Mouse (Mus musculus): Measurements from ENCODE around the gene Atg16l2. TPM values are rescaled to one million over a fixed set of nuclear protein-coding genes. Genes with fewer than 3 reads are reported as not detected.

Atg16l2 gene
- polyA plus RNA-seq, 1 experiment, result 28.5 TPM

DNA sequence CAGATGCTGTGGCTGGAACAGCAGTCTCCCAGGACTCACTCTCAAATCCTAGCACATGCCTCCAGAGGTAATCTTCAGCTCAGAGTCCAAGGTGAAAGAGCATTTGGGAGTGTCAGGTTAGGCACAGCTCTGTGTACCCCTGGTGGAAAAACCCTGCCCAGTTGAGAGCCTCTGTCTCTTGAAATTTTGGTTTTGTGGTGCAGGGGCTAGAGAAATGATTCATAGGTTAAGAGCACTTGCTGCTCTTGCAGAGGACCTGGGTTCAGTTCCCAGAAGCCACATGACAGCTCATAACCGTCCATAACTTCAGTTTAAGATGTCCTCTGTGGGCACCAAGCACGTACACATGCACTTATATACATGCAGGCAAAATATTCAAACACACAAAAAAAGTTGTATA, 14.2 kb downstream of the Atg16l2 start:
- Histone ChIP-seq H3K4me1 (ENCODE audit: control insufficient read depth, insufficient read depth, low read length) (peaks cover 3% of the 10 kb centered on the region; the same call in 1 of the 2 replicates), H3K4me3 (replicated peaks; ENCODE audit: extremely low read depth, low read depth, low read length) (no peak overlapping the region)
- no peak for DNase-seq
- TF ChIP-seq POLR2A (IDR thresholded peaks at IDR 0.05; ENCODE audit: borderline replicate concordance, extremely low read depth, low read depth, low read length), result no peak
- no peak for TF ChIP-seq CTCF (IDR thresholded peaks at IDR 0.05; ENCODE audit: insufficient read depth, low read length)
- WGBS, result 77% methylated on average over 2 of the region's 2 CpGs

DNA sequence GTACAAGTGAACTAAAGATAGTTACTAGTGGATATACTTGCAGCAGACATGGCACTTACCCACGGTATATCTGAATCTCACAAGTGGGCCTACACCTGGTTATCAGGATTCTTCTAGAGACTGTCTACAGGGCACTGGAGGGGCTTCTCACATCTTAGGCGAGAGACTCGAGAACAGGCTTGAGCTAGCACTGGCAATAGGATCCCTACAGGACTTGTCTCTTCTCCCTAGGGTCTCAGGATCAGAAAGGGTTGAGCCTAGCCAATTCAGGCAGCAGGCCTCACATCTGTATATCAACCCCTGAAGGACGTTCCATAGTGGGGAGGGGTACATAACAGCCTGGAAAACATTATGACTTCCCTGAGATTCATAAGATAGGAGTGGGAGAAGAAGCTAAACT, 15.2 kb downstream of the Atg16l2 start:
- TF ChIP-seq POLR2A (IDR thresholded peaks at IDR 0.05; ENCODE audit: borderline replicate concordance, extremely low read depth, low read depth, low read length), result no peak
- no peak for TF ChIP-seq CTCF (IDR thresholded peaks at IDR 0.05; ENCODE audit: insufficient read depth, low read length)
- WGBS, result 85% methylated on average over 4 of the region's 4 CpGs

DNA sequence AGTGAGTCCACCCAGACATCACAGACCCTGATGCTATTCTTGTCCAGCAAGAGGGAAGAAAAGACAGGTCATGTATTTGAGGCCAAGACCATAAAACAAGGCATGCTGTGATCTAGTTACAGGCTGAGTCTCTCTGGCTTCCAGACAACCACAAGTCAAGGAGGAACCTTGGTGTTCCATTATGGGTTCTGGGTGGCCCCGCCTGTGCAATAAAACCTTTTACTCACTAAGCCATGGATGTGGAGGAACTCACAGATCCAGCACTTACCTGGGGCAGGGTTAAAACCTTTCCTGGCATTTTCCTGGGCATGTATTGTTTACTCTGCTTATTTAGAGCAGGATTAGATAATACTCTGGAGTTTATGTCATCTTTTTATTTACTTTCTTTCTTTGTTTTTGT, 17.5 kb downstream of the Atg16l2 start:
- WGBS, result 93% methylated on average over 1 of the region's 1 CpGs
- no peak for DNase-seq
- TF ChIP-seq POLR2A (IDR thresholded peaks at IDR 0.05; ENCODE audit: borderline replicate concordance, extremely low read depth, low read depth, low read length) (no peak), CTCF (IDR thresholded peaks at IDR 0.05; ENCODE audit: insufficient read depth, low read length) (no peak)
- peaks cover 3% of the 10 kb centered on the region; the same call in 1 of the 2 replicates for H3K4me1 ChIP-seq (ENCODE audit: control insufficient read depth, insufficient read depth, low read length)
- H3K4me3 ChIP-seq (replicated peaks; ENCODE audit: extremely low read depth, low read depth, low read length), result no peak overlapping the region

More for the DNA sequence above, 15.2 kb downstream of the Atg16l2 start:
- peaks cover 3% of the 10 kb centered on the region; the same call in 1 of the 2 replicates for H3K4me1 ChIP-seq (ENCODE audit: control insufficient read depth, insufficient read depth, low read length)
- DNase-seq, result no peak
- H3K4me3 ChIP-seq (replicated peaks; ENCODE audit: extremely low read depth, low read depth, low read length), result no peak overlapping the region

DNA sequence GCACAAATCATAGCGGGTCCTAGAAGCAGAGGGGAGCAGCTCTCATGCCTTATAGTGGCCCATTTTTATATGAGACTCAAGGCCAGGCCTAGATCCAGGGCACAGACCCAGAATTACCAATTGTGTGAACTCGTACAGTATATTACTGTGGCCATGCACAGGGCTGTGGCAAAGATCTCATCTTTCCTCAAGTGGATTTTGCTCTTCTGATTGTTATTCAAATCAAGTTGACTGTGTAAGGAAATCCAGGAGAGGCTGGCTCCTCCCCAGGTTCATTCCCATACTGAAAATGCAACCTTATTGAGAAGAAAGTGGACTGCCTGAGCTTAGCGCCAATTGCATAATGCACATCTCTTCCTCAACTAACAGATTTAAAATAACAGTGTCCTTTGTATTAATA, 19.3 kb downstream of the Atg16l2 start:
- Histone ChIP-seq H3K4me3 (replicated peaks; ENCODE audit: extremely low read depth, low read depth, low read length) (no peak overlapping the region), H3K4me1 (ENCODE audit: control insufficient read depth, insufficient read depth, low read length) (no peaks in the 10 kb centered on the region)
- TF ChIP-seq POLR2A (IDR thresholded peaks at IDR 0.05; ENCODE audit: borderline replicate concordance, extremely low read depth, low read depth, low read length) (no peak), CTCF (IDR thresholded peaks at IDR 0.05; ENCODE audit: insufficient read depth, low read length) (no peak)
- WGBS, result 91% methylated on average over 3 of the region's 3 CpGs
- DNase-seq, result no peak

DNA sequence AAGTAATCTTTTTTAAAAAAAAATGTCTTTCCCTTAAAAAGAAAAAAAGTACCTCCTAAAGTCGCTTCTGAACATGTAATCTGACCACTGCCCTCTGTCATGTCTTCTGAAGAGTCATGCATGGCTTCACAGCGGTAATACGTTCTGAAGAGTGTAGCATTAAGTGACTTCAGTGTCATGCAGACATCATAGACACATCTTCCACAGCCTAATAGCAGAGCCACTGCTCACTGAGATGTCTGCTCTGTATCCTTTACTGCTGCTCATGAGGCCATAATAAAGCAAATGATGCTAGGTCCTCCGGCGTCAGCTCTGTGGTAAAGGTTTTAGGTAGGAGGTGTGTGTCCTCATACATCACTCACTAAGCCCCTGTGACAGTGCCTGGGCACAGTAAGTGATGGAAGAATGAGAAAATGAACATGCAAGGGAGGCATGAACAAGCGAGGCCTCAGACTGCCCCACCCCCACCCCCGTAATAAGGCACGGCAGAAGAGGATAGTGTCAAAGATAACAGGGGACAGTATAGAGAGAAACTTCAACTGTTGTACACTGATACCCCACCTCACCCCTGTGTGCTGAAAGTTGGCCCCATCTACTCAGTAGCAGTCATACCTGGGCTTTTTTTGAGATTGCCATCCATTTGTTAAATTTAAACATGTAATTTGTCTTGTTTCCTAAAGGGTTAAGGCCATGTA, 29.4 kb downstream of the Atg16l2 start:
- TF ChIP-seq CTCF (IDR thresholded peaks at IDR 0.05; ENCODE audit: insufficient read depth, low read length) (no peak), POLR2A (IDR thresholded peaks at IDR 0.05; ENCODE audit: borderline replicate concordance, extremely low read depth, low read depth, low read length) (no peak)

DNA sequence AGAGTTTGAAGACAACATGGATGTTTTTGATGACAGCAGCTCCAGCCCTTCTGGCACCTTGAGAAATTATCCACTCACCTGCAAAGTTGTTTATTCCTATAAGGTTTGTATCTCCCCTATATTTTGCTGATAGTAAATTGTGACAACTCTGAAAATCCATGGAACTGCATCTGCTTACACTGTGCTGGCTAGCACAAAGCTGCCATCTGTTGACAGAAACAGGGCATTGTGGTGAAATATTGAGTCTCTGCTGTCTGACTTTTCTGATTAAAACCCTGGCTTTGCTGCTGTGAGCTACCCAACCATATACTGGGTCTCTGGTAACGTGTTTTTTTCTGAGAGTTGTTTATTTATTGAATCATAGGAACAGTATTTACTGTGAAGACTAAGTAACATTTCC, 30.4 kb downstream of the Atg16l2 start:
- TF ChIP-seq CTCF (IDR thresholded peaks at IDR 0.05; ENCODE audit: insufficient read depth, low read length) (no peak), POLR2A (IDR thresholded peaks at IDR 0.05; ENCODE audit: borderline replicate concordance, extremely low read depth, low read depth, low read length) (no peak)
- Histone ChIP-seq H3K4me3 (replicated peaks; ENCODE audit: extremely low read depth, low read depth, low read length) (no peak overlapping the region), H3K4me1 (ENCODE audit: control insufficient read depth, insufficient read depth, low read length) (peaks cover 1% of the 10 kb centered on the region)
- no peak for DNase-seq
- WGBS, result 63% methylated on average over 1 of the region's 1 CpGs

More for the DNA sequence above, 29.4 kb downstream of the Atg16l2 start:
- H3K4me1 ChIP-seq (ENCODE audit: control insufficient read depth, insufficient read depth, low read length), result no peaks in the 10 kb centered on the region; the same call in none of the 2 replicates
- H3K4me3 ChIP-seq (replicated peaks; ENCODE audit: extremely low read depth, low read depth, low read length), result no peak overlapping the region
- no peak for DNase-seq
- WGBS, result 85% methylated on average over 8 of the region's 8 CpGs

DNA sequence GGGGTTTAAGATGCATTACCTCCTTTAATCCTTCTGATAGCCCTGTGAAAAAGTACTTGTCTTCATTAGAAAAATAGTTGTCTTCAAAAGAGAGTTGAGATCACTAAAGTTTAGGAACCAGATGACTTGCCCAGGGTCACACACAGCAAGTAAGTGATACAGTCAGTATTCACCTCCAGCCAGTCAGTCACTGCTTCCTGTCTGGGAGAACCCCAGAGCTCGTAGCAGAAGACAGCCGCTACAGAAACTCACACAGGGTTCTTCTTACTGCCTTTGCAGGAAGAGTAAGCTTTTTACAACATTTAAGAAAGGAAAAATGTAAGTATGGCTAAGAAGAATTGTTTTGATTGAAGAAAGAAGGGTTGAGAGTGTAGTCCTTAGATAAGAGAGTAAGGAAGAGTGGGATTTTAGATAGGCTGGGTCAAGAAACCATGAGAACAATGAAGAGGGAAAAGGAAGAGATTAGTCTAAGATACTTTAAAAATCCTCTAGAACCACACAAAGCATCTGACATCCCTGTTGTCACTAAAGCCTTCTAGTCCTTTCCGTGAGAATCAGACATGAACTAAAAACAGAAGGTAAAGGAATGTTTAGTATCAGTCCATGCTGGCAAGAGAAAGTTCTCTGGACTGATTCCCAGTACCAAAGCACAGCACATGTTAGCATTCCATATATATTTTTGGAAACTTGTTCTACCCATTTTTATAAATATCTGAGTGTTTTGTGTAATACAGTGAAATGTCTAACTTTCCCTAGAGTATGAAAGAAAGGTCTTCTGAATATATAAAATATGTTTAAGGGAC, 34.4 kb downstream of the Atg16l2 start:
- DNase-seq, result no peak
- Histone ChIP-seq H3K4me3 (replicated peaks; ENCODE audit: extremely low read depth, low read depth, low read length) (no peak overlapping the region), H3K4me1 (ENCODE audit: control insufficient read depth, insufficient read depth, low read length) (peaks cover 4% of the 10 kb centered on the region)
- 25% methylated on average over 3 of the region's 3 CpGs for WGBS
- TF ChIP-seq CTCF (IDR thresholded peaks at IDR 0.05; ENCODE audit: insufficient read depth, low read length) (no peak), POLR2A (IDR thresholded peaks at IDR 0.05; ENCODE audit: borderline replicate concordance, extremely low read depth, low read depth, low read length) (no peak)

DNA sequence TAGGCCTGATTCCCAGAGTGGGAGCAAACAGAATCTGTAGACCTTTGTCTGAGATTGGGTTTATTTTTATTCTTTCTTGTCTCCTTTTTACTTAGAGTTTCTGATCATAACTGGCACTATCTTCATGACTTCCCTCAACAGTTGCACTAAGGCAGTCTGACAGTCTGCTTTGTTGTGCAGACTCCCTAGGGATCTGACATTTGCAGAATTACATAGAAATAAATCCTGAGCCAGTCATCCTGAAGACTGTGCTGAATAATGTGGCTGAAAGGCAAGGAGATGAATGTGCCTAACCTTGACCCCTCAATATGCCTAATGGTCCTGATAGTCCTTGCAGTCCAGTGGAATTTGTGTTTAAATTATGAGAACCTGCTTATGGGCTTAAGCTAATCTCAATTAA, 38.5 kb downstream of the Atg16l2 start:
- TF ChIP-seq CTCF (IDR thresholded peaks at IDR 0.05; ENCODE audit: insufficient read depth, low read length), result no peak
- TF ChIP-seq POLR2A (IDR thresholded peaks at IDR 0.05; ENCODE audit: borderline replicate concordance, extremely low read depth, low read depth, low read length), result no peak
- Histone ChIP-seq H3K4me3 (replicated peaks; ENCODE audit: extremely low read depth, low read depth, low read length) (no peak overlapping the region), H3K4me1 (ENCODE audit: control insufficient read depth, insufficient read depth, low read length) (peaks cover 6% of the 10 kb centered on the region)
- no peak for DNase-seq

DNA sequence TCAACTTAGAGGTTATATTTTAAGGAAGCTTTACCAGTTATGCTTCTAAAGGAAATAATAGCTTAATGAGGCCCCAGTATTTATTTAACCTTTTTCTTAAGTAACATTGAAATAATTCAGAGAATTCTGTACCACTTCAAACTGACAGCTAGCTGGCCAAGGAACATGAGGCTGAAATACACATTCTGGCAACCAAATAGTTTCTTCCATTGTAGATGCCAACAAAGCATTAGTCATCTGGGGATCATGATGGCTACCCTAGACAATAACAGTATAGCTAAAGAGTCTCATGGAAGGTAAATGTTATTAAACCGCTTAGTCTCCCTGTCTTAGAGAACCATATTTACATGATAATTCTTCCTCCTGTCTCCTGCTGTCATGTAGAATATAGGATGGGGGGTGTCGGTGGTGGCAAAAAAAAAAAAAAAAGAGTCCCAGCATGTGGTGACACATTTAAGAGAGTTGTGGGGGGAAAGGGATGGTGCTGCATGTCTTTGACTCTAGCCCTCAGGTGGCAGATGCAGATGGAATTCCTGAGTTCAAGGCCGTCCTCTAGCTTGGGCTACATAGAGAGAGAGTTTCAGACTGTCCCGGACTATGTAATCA, 40.0 kb downstream of the Atg16l2 start:
- Histone ChIP-seq H3K4me1 (ENCODE audit: control insufficient read depth, insufficient read depth, low read length) (peaks cover 6% of the 10 kb centered on the region), H3K4me3 (replicated peaks; ENCODE audit: extremely low read depth, low read depth, low read length) (no peak overlapping the region)
- DNase-seq, result no peak
- TF ChIP-seq CTCF (IDR thresholded peaks at IDR 0.05; ENCODE audit: insufficient read depth, low read length) (no peak), POLR2A (IDR thresholded peaks at IDR 0.05; ENCODE audit: borderline replicate concordance, extremely low read depth, low read depth, low read length) (no peak)
- 87% methylated on average over 4 of the region's 4 CpGs for WGBS

All from lung, adult 2 months (tissue).